Mouse (Mus musculus) adrenal gland, postnatal 14 days (tissue): Measurements from ENCODE around the gene Abhd5. TPM values are rescaled to one million over a fixed set of nuclear protein-coding genes. Genes with fewer than 3 reads are reported as not detected.

Experiments used
- DNase-seq: peaks from one replicate; pipeline ENCODE4 v3.0.0; 2021; ENCODE audit warnings: mixed read lengths
- total RNA-seq: library from RNA; stranded (reverse); gene quantifications from 2 replicates; pipeline ENCODE4 v1.2.3, GENCODE M21; 2021

Abhd5 gene
- total RNA-seq, 1 experiment from 2014 or later = 79.9 TPM

DNA sequence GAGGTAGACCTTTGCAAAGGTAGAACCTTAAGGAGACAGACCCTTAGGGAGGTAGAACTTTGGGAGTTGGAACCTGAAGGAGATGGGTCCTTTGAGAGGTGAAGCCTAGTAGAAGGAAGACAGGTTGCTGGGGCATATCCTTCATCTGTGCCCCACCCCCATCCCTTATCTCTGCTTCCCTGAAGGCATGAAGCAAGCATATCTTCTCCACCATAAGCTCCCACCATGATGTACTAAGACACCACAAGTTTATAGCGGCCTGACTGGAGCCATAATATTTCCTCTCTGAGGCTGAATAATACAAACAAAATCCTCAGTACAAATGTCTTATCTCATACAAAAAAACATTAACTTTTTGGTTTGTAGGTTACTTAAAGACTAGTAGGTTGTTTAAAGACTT is 3.5 kb upstream of the Abhd5 start:
- no peak for DNase-seq

DNA sequence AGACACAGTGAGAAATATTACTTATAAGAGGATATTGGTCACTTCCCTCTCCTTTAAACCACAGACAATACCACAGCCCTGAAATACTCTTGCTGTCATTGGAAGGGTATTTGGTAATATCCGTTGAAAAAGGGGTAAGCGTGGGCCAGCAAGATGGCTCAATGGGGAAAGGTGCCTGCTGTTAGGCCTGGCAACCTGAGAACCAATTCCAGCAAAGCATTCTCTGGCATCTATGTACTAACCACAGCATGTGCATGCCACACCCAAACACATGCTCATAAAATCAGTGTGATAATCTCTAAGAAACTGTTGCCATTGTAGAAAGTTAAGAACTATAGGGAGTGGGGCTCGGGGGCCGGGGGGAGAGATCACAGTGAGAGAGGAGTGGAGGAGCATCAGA is 2.1 kb upstream of the Abhd5 start:
- no peak for DNase-seq

DNA sequence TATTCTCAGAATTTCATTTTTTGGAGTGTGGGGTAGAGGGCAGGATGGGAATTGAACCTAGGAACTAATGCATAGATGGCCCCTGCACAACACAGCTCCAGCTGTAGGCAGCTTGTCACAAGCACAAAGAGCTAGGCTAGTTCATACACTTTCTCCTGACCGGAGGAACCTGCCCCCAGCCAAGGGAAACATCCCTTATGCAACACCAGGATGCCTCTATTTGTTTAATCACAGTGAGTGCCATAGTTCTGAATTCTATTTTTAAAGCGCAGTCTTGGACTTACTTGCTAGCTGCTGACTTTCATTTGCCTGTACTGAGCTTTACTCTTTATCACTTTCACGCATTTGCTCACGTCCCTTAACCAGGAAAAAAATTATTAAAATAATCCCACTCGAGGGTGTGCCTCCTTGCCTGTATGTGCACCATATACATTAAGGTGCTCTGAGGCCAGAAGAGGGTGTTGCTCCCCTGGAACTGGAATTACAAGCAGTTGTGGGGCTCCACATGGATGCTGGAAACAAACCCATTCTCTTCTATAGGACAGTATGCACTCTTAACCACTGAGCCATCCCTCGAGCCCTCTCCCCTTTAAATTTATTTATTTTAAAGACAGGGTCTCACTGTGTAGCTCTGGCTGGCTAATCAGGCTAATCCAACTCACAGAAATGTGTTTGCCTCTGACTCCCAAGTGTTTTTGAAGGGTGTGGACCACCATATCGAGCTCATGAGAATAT is 845 bp upstream of the Abhd5 start:
- no peak for DNase-seq

DNA sequence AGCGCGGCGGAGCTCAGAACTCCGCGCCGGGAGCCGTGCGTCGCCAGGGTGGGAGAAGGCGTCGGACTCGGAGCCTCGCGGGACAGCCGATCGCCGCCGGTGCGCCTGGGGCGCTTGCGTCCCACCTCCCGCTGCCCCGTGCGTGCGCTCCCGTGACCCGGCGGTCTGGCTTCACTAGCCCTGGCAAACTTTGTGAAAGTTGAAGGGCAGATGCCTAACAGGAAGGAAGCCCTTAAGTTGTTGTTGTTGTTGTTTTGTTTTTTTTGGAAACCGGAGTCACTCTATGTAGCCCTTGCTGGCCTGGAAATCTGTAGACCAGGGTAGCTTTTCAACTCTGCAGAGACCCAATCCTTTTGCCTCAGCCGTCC is 601 bp downstream of the Abhd5 start:
- DNase-seq = no peak

DNA sequence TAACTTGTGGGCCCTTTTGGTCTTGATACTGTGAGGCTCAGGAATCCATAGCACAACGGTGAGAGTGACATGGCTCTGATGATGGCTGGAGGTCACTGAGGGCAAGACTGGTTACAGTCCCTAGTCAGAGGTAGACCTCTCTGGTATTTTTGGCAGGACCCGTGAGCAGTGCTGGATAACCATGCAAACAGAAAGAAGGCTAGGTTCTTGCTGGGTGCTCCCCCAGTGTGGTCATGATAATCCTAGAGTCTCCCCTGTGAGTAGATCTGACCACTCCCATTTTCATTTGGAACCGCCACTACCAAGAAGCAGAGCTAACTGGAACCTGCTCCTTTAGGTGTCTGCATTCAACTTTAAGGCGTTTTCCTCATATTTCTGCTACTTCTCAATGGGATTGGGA is 1.5 kb downstream of the Abhd5 start:
- no peak for DNase-seq

DNA sequence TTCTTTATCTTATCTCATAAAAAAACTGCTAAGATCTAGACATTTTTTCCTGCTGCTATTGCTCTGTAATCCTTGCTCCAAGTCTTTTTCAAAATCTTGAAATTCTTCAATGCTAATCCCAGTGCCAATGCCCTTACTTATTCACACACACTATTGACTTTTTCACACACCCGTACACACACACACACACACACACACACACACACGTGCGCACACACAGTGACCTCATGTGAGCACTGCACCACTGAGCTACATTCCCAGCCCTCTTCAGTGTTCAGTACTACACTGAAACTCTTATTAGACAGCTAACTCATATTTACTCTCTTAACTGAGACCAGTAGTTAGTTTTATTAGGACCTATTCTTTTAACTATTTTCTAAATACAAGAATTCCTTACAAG is 2.8 kb downstream of the Abhd5 start:
- no peak for DNase-seq

DNA sequence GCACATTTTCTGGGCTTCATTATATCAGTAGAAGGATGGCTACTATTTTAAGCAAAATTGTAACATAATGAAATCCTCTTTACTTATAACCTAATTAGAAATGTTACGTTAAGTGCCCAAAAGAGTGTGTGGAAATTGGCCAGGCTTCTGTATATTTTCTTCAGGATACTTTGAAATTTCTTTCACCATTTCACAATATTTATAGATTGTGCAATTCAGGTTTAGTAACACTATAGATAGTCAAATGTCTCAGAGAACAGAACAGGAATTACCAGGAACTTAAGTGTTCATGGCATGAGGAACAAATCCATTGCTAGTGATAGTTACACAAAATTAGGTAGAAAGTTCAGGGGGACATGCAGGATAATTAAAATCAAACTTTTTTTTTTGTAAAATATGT is 5.7 kb downstream of the Abhd5 start:
- DNase-seq = no peak

DNA sequence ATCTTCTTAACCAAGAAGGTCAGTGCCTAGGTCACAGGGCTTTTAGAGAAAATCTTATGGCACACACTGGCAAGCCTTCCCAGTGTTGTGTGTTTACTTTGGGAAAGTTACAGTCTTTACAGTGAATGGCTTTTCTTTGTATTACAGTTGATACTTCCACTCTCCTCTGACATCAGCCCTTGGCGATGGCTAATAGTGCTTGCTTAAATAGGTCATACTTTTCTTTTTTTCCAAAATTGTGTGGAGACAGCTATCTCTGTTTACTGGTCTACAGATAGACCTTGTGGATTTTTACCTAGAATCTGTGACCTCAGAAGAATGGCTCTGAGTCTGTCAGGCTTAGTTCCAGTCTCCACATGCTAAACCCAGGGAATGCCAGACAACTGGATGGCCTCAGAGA is 6.2 kb downstream of the Abhd5 start:
- no peak for DNase-seq

DNA sequence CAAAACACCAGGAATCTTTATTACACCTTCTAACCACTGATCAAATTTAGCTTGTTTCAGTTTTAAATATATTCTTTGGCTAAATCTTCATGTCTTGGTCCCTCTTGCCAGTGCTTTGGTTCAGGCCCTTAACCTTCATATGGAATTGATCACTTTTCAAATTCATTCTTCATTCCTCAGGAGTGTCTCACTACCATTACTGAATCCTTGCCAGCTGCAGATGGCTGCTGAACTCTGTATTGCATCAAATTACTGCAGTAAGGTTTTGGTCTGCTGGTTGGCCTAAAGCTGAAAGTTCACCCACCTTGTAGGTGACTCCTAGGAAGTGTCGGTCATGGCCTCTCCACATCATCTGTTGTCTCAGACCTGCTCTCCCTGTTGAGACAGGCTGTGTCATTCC is 12.8 kb downstream of the Abhd5 start:
- no peak for DNase-seq

DNA sequence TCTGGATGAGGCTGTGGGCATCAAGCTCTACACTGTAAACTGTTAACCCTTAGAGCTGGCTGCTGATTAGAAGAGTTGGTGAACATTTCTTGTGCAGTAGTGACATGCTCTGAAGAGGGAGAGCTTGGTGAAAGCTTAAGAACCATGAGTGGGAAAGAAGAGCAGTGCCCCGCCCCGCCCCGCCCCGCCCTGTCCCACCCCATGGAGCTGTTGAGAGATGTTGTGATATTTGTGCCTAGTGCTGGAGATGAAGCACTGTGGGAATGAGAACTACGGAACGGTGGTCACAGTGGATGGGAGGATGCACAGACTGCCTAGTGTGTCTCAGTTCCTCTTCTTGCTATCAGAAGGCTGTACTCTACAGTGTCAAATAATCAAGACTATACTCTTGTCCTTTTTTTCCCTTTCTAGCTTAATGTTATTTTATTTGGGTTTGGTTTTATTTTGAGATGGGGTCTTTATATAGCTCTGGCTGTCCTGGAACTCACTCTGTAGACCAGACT is 18.9 kb downstream of the Abhd5 start:
- no peak for DNase-seq

DNA sequence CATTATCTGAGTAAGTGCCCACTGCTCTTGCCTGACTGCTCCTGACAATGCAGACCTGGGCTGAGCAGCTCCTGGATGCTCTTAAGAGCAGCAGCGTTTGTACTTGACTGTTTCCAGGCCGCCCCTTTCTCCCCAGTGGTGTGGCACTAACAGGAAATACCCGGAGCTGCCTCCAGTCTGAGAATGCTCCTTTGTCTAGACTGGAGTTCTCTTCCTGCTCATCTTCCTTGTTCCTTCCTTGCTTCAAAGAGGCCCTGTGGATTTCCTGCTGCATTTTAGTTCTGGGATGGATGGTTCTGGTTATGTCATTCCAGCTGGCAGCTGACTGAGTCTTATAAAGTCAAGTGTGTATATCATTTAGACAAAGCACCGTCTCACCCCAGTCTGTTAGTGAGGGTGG is 21.1 kb downstream of the Abhd5 start:
- DNase-seq = no peak

DNA sequence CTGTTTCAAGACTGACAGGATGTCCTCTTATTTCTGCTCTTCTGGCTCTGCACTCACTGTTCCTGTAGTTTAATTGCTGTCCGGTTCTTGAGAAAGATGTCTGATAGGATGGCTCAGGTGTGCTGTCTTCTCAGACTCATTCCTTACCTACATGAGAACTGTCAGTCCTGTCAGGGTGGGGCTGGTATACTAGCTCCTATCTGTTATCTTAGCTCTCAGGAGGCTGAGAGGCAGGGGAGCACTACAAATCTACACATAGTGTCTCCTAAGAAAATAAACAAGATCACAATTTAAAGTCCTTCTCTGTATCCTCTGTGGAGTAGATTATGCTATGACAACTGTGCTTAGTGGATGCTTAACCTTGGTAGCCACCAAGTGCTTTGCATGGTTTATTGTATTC is 21.6 kb downstream of the Abhd5 start:
- DNase-seq = no peak

DNA sequence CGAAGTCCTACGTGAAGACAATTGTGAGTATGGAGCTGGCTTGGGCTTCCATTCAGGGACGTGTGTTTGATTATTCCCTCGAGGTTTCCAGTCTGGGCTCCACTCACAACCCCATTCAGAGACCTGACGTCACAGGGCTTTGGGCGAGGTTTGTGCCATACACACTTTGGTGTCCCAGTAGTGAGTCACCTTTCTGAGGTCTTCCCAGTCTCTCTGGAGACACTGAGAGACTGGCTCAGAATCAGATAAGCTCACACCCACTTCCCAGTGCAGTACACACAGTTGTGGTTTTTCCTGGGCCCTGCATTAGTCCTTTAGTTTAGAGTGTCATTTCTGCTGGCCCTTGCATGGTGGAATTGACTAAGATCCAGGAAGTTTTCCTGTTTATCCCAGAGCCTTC is 27.6 kb downstream of the Abhd5 start:
- peak; percentile 10 for DNase-seq

DNA sequence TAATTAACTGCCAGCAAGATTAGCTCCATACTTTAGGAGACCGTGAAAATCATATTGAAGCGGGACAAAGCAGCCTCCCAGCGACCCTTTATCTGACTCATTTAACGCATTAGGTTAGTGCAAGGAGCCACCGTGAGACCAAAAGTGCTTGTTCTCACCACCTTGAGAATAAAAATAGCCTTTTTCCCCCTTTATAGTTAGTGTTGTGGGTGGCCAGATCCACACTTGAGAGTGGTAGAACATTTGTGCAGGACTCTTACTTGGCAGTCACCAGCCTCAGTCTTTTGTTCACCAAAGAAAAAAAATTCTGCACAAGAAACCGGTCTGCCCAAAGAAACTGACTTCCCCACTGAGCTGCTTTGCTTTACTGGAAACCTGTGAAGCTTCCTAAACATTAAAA is 29.6 kb downstream of the Abhd5 start:
- DNase-seq = no peak

DNA sequence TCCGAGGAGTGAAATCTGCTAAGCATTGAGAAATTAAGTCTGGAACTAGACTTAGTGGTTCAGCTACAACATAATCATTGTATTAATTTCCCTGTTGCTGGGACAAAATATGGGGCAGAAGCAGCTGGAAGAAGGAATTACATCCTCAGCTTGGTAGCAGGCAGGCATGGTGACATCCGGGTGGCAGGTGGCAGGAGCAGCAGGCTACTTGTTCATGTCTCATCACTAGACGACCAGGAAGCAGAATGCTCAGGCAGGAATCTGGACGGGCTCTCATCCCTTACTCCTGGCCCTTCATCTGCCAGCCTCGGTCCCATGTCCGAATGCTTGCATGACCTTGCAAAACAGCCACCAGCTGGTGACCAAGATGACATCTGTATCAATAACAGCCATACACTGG is 30.6 kb downstream of the Abhd5 start:
- no peak for DNase-seq

DNA sequence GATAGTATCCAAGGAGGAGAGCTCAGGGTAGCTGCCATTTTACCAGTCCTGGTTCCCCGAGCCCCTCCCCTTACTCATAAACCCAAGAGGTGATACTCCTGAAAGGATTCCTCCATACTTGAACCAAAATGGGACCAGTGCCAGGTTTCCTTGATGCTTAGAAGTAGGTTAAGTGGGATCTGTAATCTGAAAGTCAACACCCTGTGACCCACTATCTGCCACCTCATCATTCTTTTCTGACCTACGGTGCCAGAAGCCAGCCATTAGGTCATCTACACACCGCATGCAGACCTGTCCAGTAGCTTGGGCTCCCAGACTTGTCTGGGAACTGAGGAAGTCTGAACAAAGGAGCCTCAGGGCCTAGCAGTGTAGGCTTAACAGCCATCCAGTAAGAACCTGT is 34.6 kb downstream of the Abhd5 start:
- no peak for DNase-seq

DNA sequence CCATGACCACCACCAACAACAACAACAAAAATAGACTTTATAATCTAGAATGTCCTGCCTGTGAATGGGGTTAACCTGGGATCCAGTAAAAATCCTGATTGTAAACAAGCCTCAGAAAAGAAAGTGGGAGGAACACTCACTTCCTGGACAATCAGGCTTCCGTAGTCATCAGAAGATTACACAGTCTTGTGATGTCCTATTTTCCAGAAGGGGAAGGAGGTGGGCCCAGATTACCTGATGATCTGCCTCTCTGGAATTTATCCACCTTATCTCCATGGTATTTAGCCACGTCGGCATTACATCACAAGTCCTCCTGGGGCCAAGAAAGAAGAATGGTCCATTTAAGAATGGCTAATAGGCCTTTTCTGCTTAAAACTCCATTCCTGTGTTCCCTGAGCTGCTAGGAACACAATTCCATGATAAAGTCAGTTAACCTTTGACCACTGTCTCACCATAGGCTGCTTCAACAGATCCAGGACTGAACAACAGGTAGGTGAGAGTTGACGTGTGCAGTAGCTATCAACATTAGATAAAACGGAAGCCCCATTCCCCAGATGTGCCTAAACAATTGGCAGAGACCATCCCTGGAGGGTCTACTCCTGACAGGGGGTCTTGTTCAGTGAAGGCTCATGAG is 38.0 kb downstream of the Abhd5 start:
- DNase-seq = no peak

DNA sequence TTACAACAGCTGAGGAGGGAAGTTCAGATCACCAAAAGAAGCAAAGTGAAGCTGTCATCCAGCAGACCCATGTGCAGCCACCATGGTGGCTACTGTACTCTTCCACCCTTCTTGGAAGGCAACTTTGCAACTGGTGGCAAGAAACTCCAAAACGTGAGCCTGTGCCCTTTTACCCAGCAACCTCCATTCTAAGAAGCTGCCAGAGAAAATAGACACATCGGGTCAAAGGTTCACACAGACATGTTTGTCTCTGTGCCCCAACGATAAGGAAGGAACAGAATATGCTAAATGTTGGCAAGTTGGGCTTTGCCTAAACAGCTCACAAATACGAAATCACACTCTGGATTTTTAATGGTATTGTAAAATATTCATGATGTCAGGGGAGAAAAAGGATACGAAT is 44.4 kb downstream of the Abhd5 start:
- no peak for DNase-seq

DNA sequence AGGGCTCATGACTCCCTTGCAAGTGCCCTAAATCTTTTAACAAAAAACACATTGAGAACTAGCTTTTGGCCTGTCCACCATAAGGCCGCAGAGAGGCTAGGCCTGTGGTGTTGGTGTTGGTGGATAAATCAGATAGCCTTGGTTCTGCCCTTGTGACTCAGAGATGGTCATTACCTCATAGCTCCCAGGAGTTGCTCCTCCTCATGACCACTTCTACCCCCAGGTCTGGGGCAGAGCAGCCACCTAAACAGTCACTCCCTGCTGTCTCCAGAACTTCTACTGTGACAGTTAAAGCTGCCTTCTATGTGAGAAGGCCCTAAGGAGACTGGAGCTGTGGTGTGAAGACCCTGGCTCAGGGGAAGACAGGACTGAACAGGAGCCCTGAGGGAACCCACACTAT is 45.7 kb downstream of the Abhd5 start:
- DNase-seq = peak; percentile 35

DNA sequence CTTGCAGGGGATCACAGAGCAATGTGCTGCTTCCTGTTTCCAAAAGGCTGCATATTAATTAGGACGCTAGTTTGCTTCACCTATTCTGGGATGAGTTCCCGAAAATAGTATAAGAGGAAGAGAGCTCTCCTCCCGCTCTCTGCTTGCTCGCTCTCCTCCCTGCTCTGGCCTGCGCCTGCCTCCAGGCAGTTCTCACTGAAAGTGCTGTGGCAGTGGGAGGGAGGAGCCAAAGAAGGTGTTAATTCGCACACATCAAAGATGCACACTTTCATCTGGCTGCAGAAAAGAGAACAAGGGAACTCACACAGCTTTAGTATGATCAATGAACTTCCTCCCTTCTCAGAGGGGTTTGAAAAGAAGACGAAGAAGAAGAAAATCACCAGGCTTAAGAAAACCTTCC is 47.3 kb downstream of the Abhd5 start:
- DNase-seq = peak; percentile 9

DNA sequence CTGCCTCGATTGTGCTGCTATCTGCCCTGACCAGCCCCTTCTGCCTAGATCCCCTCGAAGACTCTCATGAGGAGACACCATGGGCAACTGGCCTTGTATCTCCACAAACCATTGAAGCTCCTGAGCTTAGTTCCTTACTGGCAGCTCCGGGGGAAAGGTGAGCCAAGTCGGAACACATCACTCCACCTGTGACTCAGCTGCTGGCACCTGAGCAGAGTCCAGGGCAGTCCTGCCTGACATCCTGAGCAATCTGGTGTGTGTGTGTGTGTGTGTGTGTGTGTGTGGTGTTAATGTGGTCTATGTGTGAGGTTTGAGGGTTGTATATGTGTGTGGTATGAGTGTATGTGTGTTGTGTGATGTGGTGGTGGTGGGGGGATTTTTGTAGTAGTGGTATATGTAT is 49.8 kb downstream of the Abhd5 start:
- DNase-seq = no peak

DNA sequence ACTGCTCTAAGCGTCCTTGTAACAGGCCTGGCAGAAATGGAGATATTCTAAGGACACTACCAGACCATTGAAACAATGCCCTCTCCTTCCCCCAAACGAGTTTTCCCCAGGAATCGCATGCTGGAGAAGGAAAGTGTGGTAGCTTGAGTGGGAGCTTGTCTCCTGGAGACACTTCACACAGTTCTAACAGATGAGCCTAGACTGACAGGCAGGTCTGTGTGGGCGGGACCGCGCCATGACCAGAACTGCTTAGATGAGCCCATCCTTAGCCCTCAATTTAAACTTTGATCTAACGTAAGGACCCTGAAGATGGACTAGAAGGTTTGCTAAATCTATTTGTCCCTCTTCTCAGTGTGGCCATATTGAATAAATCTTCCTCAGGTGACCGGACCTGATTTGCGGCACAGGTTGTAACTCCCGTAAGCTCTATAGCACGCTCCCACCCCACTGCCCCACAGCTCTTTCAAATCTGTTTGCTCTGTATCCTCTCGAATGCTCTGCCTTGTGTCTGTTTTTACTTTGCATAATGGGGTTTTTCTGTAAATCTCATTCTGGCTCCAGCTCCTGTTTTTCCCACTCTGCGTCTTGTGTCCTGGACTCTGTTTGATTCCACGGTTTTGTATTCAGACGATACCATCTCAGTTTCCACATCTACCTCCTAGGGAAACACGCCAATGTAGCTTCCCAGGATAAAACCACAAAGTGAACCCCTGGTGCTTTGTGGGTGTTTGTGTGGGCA is 59.2 kb downstream of the Abhd5 start:
- no peak for DNase-seq

DNA sequence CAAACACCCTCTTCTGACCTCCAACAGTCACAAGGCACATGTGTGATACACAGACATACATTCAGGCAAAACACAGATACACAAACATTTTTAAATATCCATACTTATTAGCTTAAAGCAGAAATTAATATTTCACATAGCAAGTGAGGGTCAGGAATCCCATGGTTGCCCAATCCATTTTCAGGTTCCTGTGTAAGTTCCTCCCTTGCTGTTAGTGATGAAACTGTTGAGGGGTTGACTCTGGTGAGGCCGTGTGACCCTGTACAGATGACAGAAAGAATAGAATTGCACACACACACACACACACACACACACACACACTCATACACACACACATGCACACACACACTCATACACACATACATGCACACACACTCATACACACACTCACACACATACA is 63.2 kb downstream of the Abhd5 start:
- DNase-seq = no peak
